Mouse (Mus musculus): ENCODE data around the gene Klhl34. TPM values are rescaled to one million over a fixed set of nuclear protein-coding genes. Genes with fewer than 3 reads are reported as not detected.

Gene Klhl34
- polyA plus RNA-seq (2016; fragmentation: Nextera tagmentation; extraction: Ambion mirVana): 2.4 and 2.6 TPM in 2 replicates

- Histone ChIP-seq H3K36me3 (replicated peaks) (peaks cover 12% of the 10 kb centered on the region), H3K27me3 (replicated peaks; ENCODE audit: low read depth, poor library complexity, severe bottlenecking) (peaks cover 47% of the 10 kb centered on the region), H3K4me3 (peak within 1 kb of the TSS; percentile 47), H3K9me3 (no peaks in the 10 kb centered on the region), H3K4me1 (peaks cover 19% of the 10 kb centered on the region), H3K27ac (replicated peaks) (no peak within 1 kb of the TSS; the same call in 1 of the 2 replicates)
- peak; percentile 51 for DNase-seq (ENCODE audit: low spot score)
- WGBS: 36% methylated on average over 28 of the region's 28 CpGs
These were observed at the start of gene Klhl34 for GRCm38 (mm10) chrX:157818207-157818920. TSS of gene Klhl34 (plus strand) at chrX:157818435.

GRCm38 (mm10) chrX:157801669-157802068, 16.6 kb upstream of the Klhl34 start:
- no peaks in the 10 kb centered on the region for H3K36me3 ChIP-seq (replicated peaks)
- H3K4me3 ChIP-seq: no peak overlapping the region
- H3K4me1 ChIP-seq: no peaks in the 10 kb centered on the region
- no peaks in the 10 kb centered on the region for H3K9me3 ChIP-seq
- no peak for DNase-seq (ENCODE audit: low spot score)
- no peak overlapping the region for H3K27ac ChIP-seq (replicated peaks)
- WGBS: 88% methylated on average over 2 of the region's 2 CpGs
- no peaks in the 10 kb centered on the region for H3K27me3 ChIP-seq (replicated peaks; ENCODE audit: low read depth, poor library complexity, severe bottlenecking)

DNA sequence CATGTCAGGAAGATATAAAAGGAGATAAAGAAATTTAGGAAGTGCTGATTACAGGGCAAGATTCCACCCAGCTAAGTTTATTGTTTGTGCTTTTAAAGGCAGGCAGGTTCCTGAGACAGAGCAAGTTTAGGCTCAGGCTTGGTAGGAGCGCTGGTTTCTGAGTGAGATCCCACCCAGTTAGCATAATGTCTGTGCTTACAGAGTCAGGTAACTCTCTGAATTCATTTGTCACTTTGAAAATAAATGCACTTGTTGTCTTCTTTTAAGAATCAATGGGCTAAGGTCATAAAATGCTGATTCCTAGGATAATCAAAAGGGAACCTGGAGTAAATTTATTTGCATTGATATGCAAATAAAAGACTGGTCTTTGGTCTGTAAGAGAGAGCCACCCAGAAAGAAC, 8.5 kb upstream of the Klhl34 start:
- H3K9me3 ChIP-seq: no peaks in the 10 kb centered on the region
- WGBS: 57% methylated on average over 1 of the region's 1 CpGs
- H3K27me3 ChIP-seq (replicated peaks; ENCODE audit: low read depth, poor library complexity, severe bottlenecking): peaks cover 5% of the 10 kb centered on the region; the same call in 1 of the 2 replicates
- DNase-seq (ENCODE audit: low spot score): no peak
- no peak overlapping the region for H3K4me3 ChIP-seq
- no peaks in the 10 kb centered on the region for H3K4me1 ChIP-seq
- no peak overlapping the region for H3K27ac ChIP-seq (replicated peaks)
- no peaks in the 10 kb centered on the region for H3K36me3 ChIP-seq (replicated peaks)

DNA sequence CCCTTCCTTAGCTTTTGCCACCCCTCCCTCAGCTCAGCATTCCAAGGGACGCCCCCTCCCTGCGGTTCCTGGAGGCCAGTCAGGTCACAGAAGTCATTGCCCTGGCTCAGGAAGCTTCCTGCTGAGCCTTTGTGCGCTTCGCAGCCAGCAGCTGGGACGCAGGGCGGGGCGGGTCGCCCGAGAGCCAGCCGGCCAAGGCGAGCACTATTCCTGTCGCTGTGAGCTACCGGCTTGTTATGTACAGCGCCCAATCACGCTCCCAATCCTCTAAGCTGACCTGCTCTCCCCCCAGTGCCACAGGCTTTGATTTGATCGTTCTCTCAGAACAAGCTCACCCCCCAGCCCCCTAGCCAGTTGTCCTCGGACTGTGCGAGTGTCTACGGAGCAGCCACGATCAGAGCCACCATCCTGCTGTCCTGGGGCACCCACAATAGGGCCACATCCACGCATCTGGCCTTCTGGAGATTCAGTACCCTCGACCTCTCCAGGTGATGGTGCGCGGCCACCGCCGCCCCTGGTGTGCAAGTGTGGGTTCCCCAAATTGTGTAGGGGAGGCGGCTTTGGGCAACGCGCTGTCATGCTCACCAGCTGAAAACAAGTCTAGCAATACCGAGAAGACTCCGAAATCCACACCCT, 546 bp upstream of the Klhl34 start:
- peak; percentile 67 for DNase-seq (ENCODE audit: low spot score)
- Histone ChIP-seq H3K4me3 (peak overlapping the region; percentile 47), H3K36me3 (replicated peaks) (peaks cover 12% of the 10 kb centered on the region), H3K4me1 (peaks cover 19% of the 10 kb centered on the region), H3K27me3 (replicated peaks; ENCODE audit: low read depth, poor library complexity, severe bottlenecking) (peaks cover 47% of the 10 kb centered on the region), H3K27ac (replicated peaks) (no peak overlapping the region; the same call in 1 of the 2 replicates), H3K9me3 (no peaks in the 10 kb centered on the region)
- 19% methylated on average over 31 of the region's 31 CpGs for WGBS

DNA sequence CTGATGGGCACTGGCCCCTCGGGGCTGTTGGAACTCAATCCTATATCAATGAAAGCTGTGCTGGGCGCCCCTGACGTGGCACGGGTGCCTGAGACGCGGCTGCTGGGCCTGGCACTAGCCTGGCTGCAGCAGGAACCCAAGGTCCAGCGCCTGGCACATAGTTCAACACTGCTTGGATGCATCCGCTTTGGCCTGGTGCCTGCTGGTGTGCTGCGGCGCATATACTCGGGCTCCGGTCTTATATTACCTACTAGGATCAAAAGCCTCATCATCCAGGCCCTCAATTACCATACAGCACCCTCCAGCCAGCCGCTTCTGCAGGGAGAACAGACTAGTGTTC, 656 bp downstream of the Klhl34 start:
- H3K9me3 ChIP-seq: no peaks in the 10 kb centered on the region
- peaks cover 48% of the 10 kb centered on the region for H3K27me3 ChIP-seq (replicated peaks; ENCODE audit: low read depth, poor library complexity, severe bottlenecking)
- H3K36me3 ChIP-seq (replicated peaks): peaks cover 12% of the 10 kb centered on the region
- DNase-seq (ENCODE audit: low spot score): no peak
- no peak overlapping the region for H3K4me3 ChIP-seq
- H3K27ac ChIP-seq (replicated peaks): no peak overlapping the region
- 86% methylated on average over 13 of the region's 13 CpGs for WGBS
- H3K4me1 ChIP-seq: peaks cover 19% of the 10 kb centered on the region

DNA sequence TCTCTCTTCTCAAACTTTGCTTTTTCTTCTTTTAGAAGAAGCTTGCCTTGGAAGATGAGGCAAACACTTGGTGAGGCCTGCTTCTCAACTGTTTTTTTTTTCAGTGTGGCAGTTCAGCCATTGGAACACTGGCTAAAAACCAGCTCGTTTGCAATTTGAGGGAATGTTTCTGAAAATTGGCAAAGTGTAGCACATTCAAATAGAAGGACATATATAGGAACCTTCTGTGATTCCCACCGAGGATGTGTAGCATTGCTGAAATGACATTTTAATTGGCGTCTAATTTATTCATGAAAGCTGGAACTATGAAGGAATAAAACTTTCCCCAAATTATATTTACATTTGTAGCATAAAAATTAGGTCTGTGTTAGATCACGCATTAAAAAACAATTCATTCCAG, 11.7 kb downstream of the Klhl34 start:
- Histone ChIP-seq H3K27ac (replicated peaks) (no peak overlapping the region), H3K9me3 (no peaks in the 10 kb centered on the region), H3K4me1 (no peaks in the 10 kb centered on the region), H3K36me3 (replicated peaks) (no peaks in the 10 kb centered on the region), H3K4me3 (no peak overlapping the region), H3K27me3 (replicated peaks; ENCODE audit: low read depth, poor library complexity, severe bottlenecking) (peaks cover 24% of the 10 kb centered on the region)
- 85% methylated on average over 4 of the region's 4 CpGs for WGBS
- DNase-seq (ENCODE audit: low spot score): no peak

Other genes starting within 250 kb of the Klhl34 start
- 5.8 and 6.4 TPM in 2 replicates for gene Yy2, start 249.4 kb upstream of the Klhl34 start, polyA plus RNA-seq (2016; fragmentation: Nextera tagmentation; extraction: Ambion mirVana)
- gene Mbtps2, start 219.7 kb upstream of the Klhl34 start, polyA plus RNA-seq (2016; fragmentation: Nextera tagmentation; extraction: Ambion mirVana): 27.8 and 28.6 TPM in 2 replicates
- gene Smpx, start 119.5 kb upstream of the Klhl34 start, polyA plus RNA-seq (2016; fragmentation: Nextera tagmentation; extraction: Ambion mirVana): 0.33 and 0.47 TPM in 2 replicates
- gene Cnksr2, start 224.9 kb downstream of the Klhl34 start, polyA plus RNA-seq (2016; fragmentation: Nextera tagmentation; extraction: Ambion mirVana): 6.3 and 6.7 TPM in 2 replicates